ENCODE assay signal across 19 mouse cellular contexts in genomic region chr2:120853151-120853550, GRCm38 (mm10). TPM values are rescaled to one million over a fixed set of nuclear protein-coding genes. Genes with fewer than 3 reads are reported as not detected.
A peak's percentile ranks its signal among the peaks of the same experiment; 100 is the strongest.
DNase-seq lines count a peak whose midpoint lies in the region; TF ChIP-seq lines count a peak whose summit lies in the region.
"Had no signal": no experiment of that assay in that cellular context is flagged by ENCODE, and none has a peak within 500 bp of the region (broad histone marks: within the 10 kb centered on the region; RNA-seq: fewer than 3 reads in every experiment).

No protein-coding gene starts in this region.

- no peaks in the 10 kb centered on the region for H3K36me3 ChIP-seq in thymus, adult 2 months (ENCODE audit: control insufficient read depth, insufficient read depth, low read length)
- H3K36me3 ChIP-seq: embryonic facial prominence, embryonic 15.5 days; forebrain, embryonic 10.5 days; hindbrain, embryonic 13.5 days; intestine, embryonic 15.5 days; limb, embryonic 15.5 days; midbrain, embryonic 15.5 days had no signal

- peak; percentile 29 to 56 for DNase-seq in kidney, adult 8-10 months
- DNase-seq in kidney, adult 11 months: no peak
- DNase-seq in kidney, postnatal 10 days: peak; percentile 34
- peak; percentile 76 for DNase-seq in thymus, adult 2 months
- DNase-seq in yolk sac, embryonic 10.5 days (ENCODE audit: low spot score): peak; percentile 74
- no peak for DNase-seq in right cerebral cortex, postnatal 14 days
- no peak for DNase-seq in layer of hippocampus, adult 2 months (ENCODE audit: low spot score in 2 of 2)
- DNase-seq: adrenal gland, postnatal 36 days; cerebellum, adult 18-20 months; cerebellum, postnatal 25 days; liver, postnatal 0 days; lung, postnatal 10 days; right cerebral cortex, postnatal 25 days had no signal

- no peaks in the 10 kb centered on the region for H3K27me3 ChIP-seq in thymus, adult 2 months (ENCODE audit: control insufficient read depth, insufficient read depth, low read length)
- H3K27me3 ChIP-seq: embryonic facial prominence, embryonic 15.5 days; hindbrain, embryonic 13.5 days; intestine, embryonic 15.5 days; limb, embryonic 15.5 days; midbrain, embryonic 15.5 days had no signal

- peak overlapping the region; percentile 88 for H3K27ac ChIP-seq in thymus, adult 2 months (ENCODE audit: control insufficient read depth, insufficient read depth, low read length)
- no peak overlapping the region for H3K27ac ChIP-seq in layer of hippocampus, adult 2 months
- H3K27ac ChIP-seq: embryonic facial prominence, embryonic 15.5 days; forebrain, embryonic 10.5 days; hindbrain, embryonic 13.5 days; intestine, embryonic 15.5 days; limb, embryonic 15.5 days; midbrain, embryonic 15.5 days had no signal

- no peak overlapping the region for H3K4me3 ChIP-seq in thymus, adult 2 months (ENCODE audit: control insufficient read depth, insufficient read depth, low read length)
- no peak overlapping the region for H3K4me3 ChIP-seq in layer of hippocampus, adult 2 months
- H3K4me3 ChIP-seq: embryonic facial prominence, embryonic 15.5 days; forebrain, embryonic 10.5 days; hindbrain, embryonic 13.5 days; intestine, embryonic 15.5 days; limb, embryonic 15.5 days; midbrain, embryonic 15.5 days had no signal

- 18% methylated on average over 3 of the region's 3 CpGs for WGBS in thymus, adult 2 months

- peaks cover 13% of the 10 kb centered on the region for H3K4me1 ChIP-seq in thymus, adult 2 months (replicated peaks; ENCODE audit: control insufficient read depth, insufficient read depth, low read length)
- H3K4me1 ChIP-seq: intestine, embryonic 15.5 days had no signal

- no peak for TF ChIP-seq POLR2A in thymus, adult 2 months (IDR thresholded peaks at IDR 0.05; ENCODE audit: control insufficient read depth, extremely low read depth, insufficient read depth, low read length, poor library complexity)

- TF ChIP-seq CTCF in thymus, adult 2 months (IDR thresholded peaks at IDR 0.05; ENCODE audit: borderline replicate concordance, control insufficient read depth, extremely low read depth, insufficient read depth, low read length, poor library complexity): no peak
- no peak for TF ChIP-seq CTCF in layer of hippocampus, adult 2 months (conservative IDR thresholded peaks at IDR 0.05)

RNA-seq across cellular contexts. Expression of gene Ttbk2, which starts 2.7 kb away (rescaled TPM):
- polyA plus RNA-seq in thymus, adult 2 months (2012; rRNA removed): 5.1 and 7.1 TPM in 2 replicates
- 10 to 100 TPM; 70.6 to 71.4 TPM for total RNA-seq in layer of hippocampus, adult 2 months (2021)

RNA-seq across cellular contexts. Expression of gene Cdan1, which starts 3.2 kb away (rescaled TPM):
- polyA plus RNA-seq in thymus, adult 2 months (2012; rRNA removed): 102 and 107 TPM in 2 replicates
- 10 to 100 TPM; 24.0 to 38.2 TPM for total RNA-seq in layer of hippocampus, adult 2 months (2021)

Comparison
In these comparisons a context has a peak if more than half of its experiments do, and no peak if none do; other contexts are left out.
1. DNase-seq: peak in kidney, adult 8-10 months (2 of 2), kidney, postnatal 10 days (single experiment), thymus, adult 2 months (single experiment) and yolk sac, embryonic 10.5 days (single experiment); none in kidney, adult 11 months (single experiment), right cerebral cortex, postnatal 14 days (single experiment) and layer of hippocampus, adult 2 months (0 of 2).